Mouse (Mus musculus) forebrain, embryonic 14.5 days (tissue): Measurements from ENCODE around the gene Sema5a. TPM values are rescaled to one million over a fixed set of nuclear protein-coding genes. Genes with fewer than 3 reads are reported as not detected.
A peak's percentile ranks its signal among the peaks of the same experiment; 100 is the strongest.

ENCODE experiments used
- ATAC-seq: fragments of 200-750 bp; cut with Nextera tagmentation; 2 replicates; pipeline ENCODE4 v1.8.0; 2017; ENCODE audit warnings: mild to moderate bottlenecking, moderate library complexity
- DNase-seq: peaks from one replicate; pipeline ENCODE4 v3.0.0-alpha.2; 2015; ENCODE audit warnings: low spot score
- H3K27ac ChIP-seq: fragments of 300-500 bp; sonication (generic); 2 replicates; pipeline ENCODE4 v1.5.1; 2014; ENCODE audit warnings: low read depth, mild to moderate bottlenecking, control low read depth, low read length, moderate library complexity
- H3K27me3 ChIP-seq: fragments of 300-500 bp; sonication (generic); replicated peaks from 2 replicates; pipeline ENCODE4 v1.6.1; 2014; ENCODE audit warnings: low read length, control low read depth, mixed read lengths; ENCODE audit not compliant: control insufficient read depth, insufficient read depth
- H3K36me3 ChIP-seq: fragments of 300-500 bp; sonication (generic); 2 replicates; pipeline ENCODE4 v1.6.1; 2014; ENCODE audit warnings: low read length, control low read depth; ENCODE audit not compliant: control insufficient read depth, insufficient read depth
- H3K4me1 ChIP-seq: fragments of 300-500 bp; sonication (generic); 2 replicates; pipeline ENCODE4 v1.6.1; 2014; ENCODE audit warnings: antibody characterized with exemption, low read length, control low read depth; ENCODE audit not compliant: control insufficient read depth, insufficient read depth
- H3K4me2 ChIP-seq: fragments of 300-500 bp; sonication (generic); 2 replicates; pipeline ENCODE4 v1.6.1; 2014; ENCODE audit warnings: mild to moderate bottlenecking, control low read depth, low read length
- H3K4me3 ChIP-seq: fragments of 300-500 bp; sonication (generic); 2 replicates; pipeline ENCODE4 v1.5.1; 2014; ENCODE audit warnings: low read depth, low read length, control low read depth
- H3K9ac ChIP-seq: fragments of 300-500 bp; sonication (generic); 2 replicates; pipeline ENCODE4 v1.6.1; 2014; ENCODE audit warnings: mild to moderate bottlenecking, low read length, control low read depth, moderate library complexity
- H3K9me3 ChIP-seq: fragments of 300-500 bp; sonication (generic); replicated peaks from 2 replicates; pipeline ENCODE4 v1.6.1; 2016; ENCODE audit warnings: low read length, control low read depth, mixed read lengths; ENCODE audit not compliant: control insufficient read depth
- whole genome bisulfite sequencing: fragments of 180-500 bp; shearing (Covaris S2); extraction: QIAGEN DNeasy Blood & Tissue Kit; methylation state at CpG from one replicate; pipeline ENCODE4 v1.1.7; 2014; 5-methylcytosine and 5-hydroxymethylcytosine counted together
- polyA plus RNA-seq: library from polyadenylated mRNA; unstranded; fragments of >200 nt; fragmentation: Nextera tagmentation; extraction: Ambion mirVana; gene quantifications from 2 replicates; pipeline ENCODE4 v1.2.1, GENCODE M21; 2014

The Sema5a gene
- polyA plus RNA-seq, 1 experiment from 2014 or later = 10.1 TPM

- no peak overlapping the region for H3K27ac ChIP-seq
- DNase-seq = no peak
Measured at GRCm38 (mm10) chr15:32633713-32634112, 389.1 kb downstream of the Sema5a start.

GRCm38 (mm10) chr15:32637879-32638278 is 393.3 kb downstream of the Sema5a start:
- H3K9me3 ChIP-seq = no peaks in the 10 kb centered on the region
- no peaks in the 10 kb centered on the region for H3K4me1 ChIP-seq
- no peak for ATAC-seq
- H3K27ac ChIP-seq = no peak overlapping the region
- H3K36me3 ChIP-seq = peaks cover 10% of the 10 kb centered on the region; the same call in 1 of the 2 replicates
- no peak for DNase-seq
- 92% methylated on average over 3 of the region's 3 CpGs for WGBS
- no peak overlapping the region for H3K4me2 ChIP-seq
- H3K9ac ChIP-seq = no peak overlapping the region
- H3K4me3 ChIP-seq = no peak overlapping the region
- H3K27me3 ChIP-seq = no peaks in the 10 kb centered on the region

More at GRCm38 (mm10) chr15:32633713-32634112, 389.1 kb downstream of the Sema5a start:
- 0 out of 2 replicates have a peak, but pooled peaks cover 5% of the 10 kb centered on the region for H3K36me3 ChIP-seq
- H3K4me2 ChIP-seq = no peak overlapping the region
- H3K9ac ChIP-seq = no peak overlapping the region
- H3K4me1 ChIP-seq = no peaks in the 10 kb centered on the region
- H3K4me3 ChIP-seq = no peak overlapping the region
- no peaks in the 10 kb centered on the region for H3K27me3 ChIP-seq
- 90% methylated on average over 8 of the region's 8 CpGs for WGBS
- no peaks in the 10 kb centered on the region for H3K9me3 ChIP-seq
- ATAC-seq = no peak

- Histone ChIP-seq H3K36me3 (no peaks in the 10 kb centered on the region), H3K9ac (no peak overlapping the region), H3K4me2 (no peak overlapping the region), H3K27ac (no peak overlapping the region), H3K27me3 (no peaks in the 10 kb centered on the region), H3K9me3 (no peaks in the 10 kb centered on the region), H3K4me1 (no peaks in the 10 kb centered on the region), H3K4me3 (no peak overlapping the region)
- DNase-seq = no peak
- no peak for ATAC-seq
- 66% methylated on average over 1 of the region's 1 CpGs for WGBS
Measured at GRCm38 (mm10) chr15:32647061-32647687, 402.6 kb downstream of the Sema5a start.

- Histone ChIP-seq H3K4me1 (no peaks in the 10 kb centered on the region), H3K9me3 (no peaks in the 10 kb centered on the region), H3K27me3 (no peaks in the 10 kb centered on the region), H3K4me2 (no peak overlapping the region), H3K4me3 (no peak overlapping the region), H3K36me3 (no peaks in the 10 kb centered on the region), H3K27ac (no peak overlapping the region), H3K9ac (no peak overlapping the region)
- ATAC-seq = no peak
- no peak for DNase-seq
- 89% methylated on average over 3 of the region's 3 CpGs for WGBS
Measured at GRCm38 (mm10) chr15:32654046-32654445, 409.4 kb downstream of the Sema5a start.

GRCm38 (mm10) chr15:32656017-32656416 is 411.4 kb downstream of the Sema5a start:
- 70% methylated on average over 4 of the region's 4 CpGs for WGBS
- ATAC-seq = no peak

GRCm38 (mm10) chr15:32676446-32676845 is 431.8 kb downstream of the Sema5a start:
- Histone ChIP-seq H3K4me2 (no peak overlapping the region), H3K27me3 (no peaks in the 10 kb centered on the region), H3K4me1 (no peaks in the 10 kb centered on the region), H3K9me3 (no peaks in the 10 kb centered on the region), H3K4me3 (no peak overlapping the region), H3K36me3 (0 out of 2 replicates have a peak, but pooled peaks cover 2% of the 10 kb centered on the region), H3K27ac (no peak overlapping the region), H3K9ac (no peak overlapping the region)
- ATAC-seq (no peak), DNase-seq (no peak)
- 91% methylated on average over 1 of the region's 1 CpGs for WGBS

More at GRCm38 (mm10) chr15:32656017-32656416, 411.4 kb downstream of the Sema5a start:
- Histone ChIP-seq H3K9ac (no peak overlapping the region), H3K4me2 (no peak overlapping the region), H3K4me3 (no peak overlapping the region), H3K4me1 (no peaks in the 10 kb centered on the region), H3K27ac (no peak overlapping the region), H3K9me3 (no peaks in the 10 kb centered on the region), H3K36me3 (no peaks in the 10 kb centered on the region), H3K27me3 (no peaks in the 10 kb centered on the region)
- DNase-seq = no peak

- DNase-seq (peak; percentile 85), ATAC-seq (peak; percentile 75; the same call in 1 of the 2 replicates)
- Histone ChIP-seq H3K27ac (no peak overlapping the region), H3K4me1 (0 out of 2 replicates have a peak, but pooled peaks cover 3% of the 10 kb centered on the region), H3K27me3 (no peaks in the 10 kb centered on the region), H3K9ac (no peak overlapping the region), H3K9me3 (no peaks in the 10 kb centered on the region), H3K4me2 (no peak overlapping the region), H3K36me3 (0 out of 2 replicates have a peak, but pooled peaks cover 3% of the 10 kb centered on the region), H3K4me3 (no peak overlapping the region)
- WGBS = 70% methylated on average over 4 of the region's 4 CpGs
Measured at GRCm38 (mm10) chr15:32685152-32685551, 440.5 kb downstream of the Sema5a start.

GRCm38 (mm10) chr15:32691021-32691420 is 446.4 kb downstream of the Sema5a start:
- peak; percentile 79; the same call in 1 of the 2 replicates for ATAC-seq
- Histone ChIP-seq H3K9ac (no peak overlapping the region), H3K4me1 (no peaks in the 10 kb centered on the region), H3K36me3 (no peaks in the 10 kb centered on the region), H3K27me3 (no peaks in the 10 kb centered on the region), H3K4me2 (no peak overlapping the region), H3K27ac (no peak overlapping the region), H3K4me3 (no peak overlapping the region), H3K9me3 (no peaks in the 10 kb centered on the region)
- peak; percentile 73 for DNase-seq

GRCm38 (mm10) chr15:32693006-32693405 is 448.4 kb downstream of the Sema5a start:
- Histone ChIP-seq H3K27ac (no peak overlapping the region), H3K4me3 (no peak overlapping the region), H3K4me1 (no peaks in the 10 kb centered on the region), H3K36me3 (no peaks in the 10 kb centered on the region), H3K9ac (no peak overlapping the region), H3K9me3 (no peaks in the 10 kb centered on the region), H3K27me3 (no peaks in the 10 kb centered on the region), H3K4me2 (no peak overlapping the region)
- WGBS = 90% methylated on average over 2 of the region's 2 CpGs
- ATAC-seq (no peak), DNase-seq (no peak)
